Mouse (Mus musculus) cerebellum, adult 8-10 months (tissue): ENCODE measurements at regions not wholly inside any gene's neighbourhood (a gene's known extent, or its start where the extent isn't known, plus 50 kb on each side); places are given as distances from the start of the nearest gene placed in this dataset.

ENCODE experiments used
- DNase-seq: peaks from one replicate; pipeline ENCODE4 v3.0.0; 2022

- no peak for DNase-seq
Measured at GRCm38 (mm10) chr1:119187301-119187700, 133.9 kb upstream of the Gli2 start.

- DNase-seq = no peak
Measured at GRCm38 (mm10) chr1:119186856-119187255, 133.4 kb upstream of the Gli2 start.

GRCm38 (mm10) chr1:119183558-119184270, 130.3 kb upstream of the Gli2 start:
- DNase-seq = no peak

GRCm38 (mm10) chr1:119173030-119173756, 119.8 kb upstream of the Gli2 start:
- no peak for DNase-seq

GRCm38 (mm10) chr1:119167443-119167842, 114.0 kb upstream of the Gli2 start:
- DNase-seq = no peak

- no peak for DNase-seq
Measured at GRCm38 (mm10) chr1:119166286-119166685, 112.9 kb upstream of the Gli2 start.

GRCm38 (mm10) chr1:119164811-119165210, 111.4 kb upstream of the Gli2 start:
- DNase-seq = no peak

- no peak for DNase-seq
Measured at GRCm38 (mm10) chr1:119163846-119164245, 110.4 kb upstream of the Gli2 start.

- no peak for DNase-seq
Measured at GRCm38 (mm10) chr1:119163114-119163740, 109.8 kb upstream of the Gli2 start.

- no peak for DNase-seq
Measured at GRCm38 (mm10) chr1:119161751-119162150, 108.3 kb upstream of the Gli2 start.

- DNase-seq = no peak
Measured at GRCm38 (mm10) chr1:119160354-119160753, 106.9 kb upstream of the Gli2 start.

- DNase-seq = no peak
Measured at GRCm38 (mm10) chr1:119157171-119157700, 103.8 kb upstream of the Gli2 start.

GRCm38 (mm10) chr1:119153619-119154018, 100.2 kb upstream of the Gli2 start:
- DNase-seq = no peak

- DNase-seq = no peak
Measured at GRCm38 (mm10) chr1:119152776-119153175, 99.4 kb upstream of the Gli2 start.

GRCm38 (mm10) chr1:119147506-119147905, 94.1 kb upstream of the Gli2 start:
- no peak for DNase-seq

- DNase-seq = no peak
Measured at GRCm38 (mm10) chr1:119143808-119144207, 90.4 kb upstream of the Gli2 start.

GRCm38 (mm10) chr1:119129039-119129438, 75.6 kb upstream of the Gli2 start:
- no peak for DNase-seq

- no peak for DNase-seq
Measured at GRCm38 (mm10) chr1:119125561-119125960, 72.1 kb upstream of the Gli2 start.

GRCm38 (mm10) chr1:119124798-119125197, 71.4 kb upstream of the Gli2 start:
- DNase-seq = no peak

GRCm38 (mm10) chr1:119124063-119124462, 70.6 kb upstream of the Gli2 start:
- no peak for DNase-seq

GRCm38 (mm10) chr1:119123402-119123801, 70.0 kb upstream of the Gli2 start:
- no peak for DNase-seq

- no peak for DNase-seq
Measured at GRCm38 (mm10) chr1:119122975-119123374, 69.6 kb upstream of the Gli2 start.

GRCm38 (mm10) chr1:119119863-119120569, 66.6 kb upstream of the Gli2 start:
- no peak for DNase-seq
